Comparison of ENCODE assay signal across 8 mouse cellular contexts in genomic region chr2:150136435-150136897, GRCm38 (mm10). TPM values are rescaled to one million over a fixed set of nuclear protein-coding genes. Genes with fewer than 3 reads are reported as not detected.
DNase-seq lines count a peak whose midpoint lies in the region; ATAC-seq and TF ChIP-seq lines count a peak whose summit lies in the region.

Gene Zfp120, minus strand, starts transcription at chr2:150136708.

- intact Hi-C loops in heart, postnatal 10 days (cut with DNase I) = loop anchor here (10.0 kb wide), 1 partner anchor 768 kb away; the partner anchor contains the start of genes Abhd12 and Gins1

- TF ChIP-seq EP300 in ES-Bruce4 (IDR thresholded peaks at IDR 0.05; ENCODE audit: insufficient read depth, low read depth, low read length) = no peak
- no peak for TF ChIP-seq EP300 in liver, postnatal 0 days (IDR thresholded peaks at IDR 0.05; ENCODE audit: low read depth)

- H3K36me3 ChIP-seq in ES-Bruce4 (ENCODE audit: control insufficient read depth, insufficient read depth, low read length, poor library complexity, severe bottlenecking) = no peaks in the 10 kb centered on the region
- peaks cover 20% of the 10 kb centered on the region for H3K36me3 ChIP-seq in forebrain, embryonic 13.5 days (ENCODE audit: poor library complexity, severe bottlenecking)
- no peaks in the 10 kb centered on the region for H3K36me3 ChIP-seq in liver, postnatal 0 days (replicated peaks; ENCODE audit: insufficient read depth, low read length)
- H3K36me3 ChIP-seq in neural tube, embryonic 14.5 days (ENCODE audit: control insufficient read depth, insufficient read depth, low read length) = 0 out of 2 replicates have a peak, but pooled peaks cover 5% of the 10 kb centered on the region

- H3K9me3 ChIP-seq in ES-Bruce4 (replicated peaks; ENCODE audit: control insufficient read depth, insufficient read depth, low read length, poor library complexity, severe bottlenecking) = no peaks in the 10 kb centered on the region
- no peaks in the 10 kb centered on the region; the same call in 1 of the 2 replicates for H3K9me3 ChIP-seq in forebrain, embryonic 13.5 days (replicated peaks)
- H3K9me3 ChIP-seq in liver, postnatal 0 days (ENCODE audit: low read length) = no peaks in the 10 kb centered on the region
- no peaks in the 10 kb centered on the region for H3K9me3 ChIP-seq in neural tube, embryonic 14.5 days (ENCODE audit: control insufficient read depth, low read length)

- peak; percentile 100 for ATAC-seq in cerebellum, adult (ENCODE audit: insufficient number of reproducible peaks, low FRiP score, low TSS enrichment)
- ATAC-seq in forebrain, embryonic 13.5 days = peak; percentile 100
- ATAC-seq in liver, postnatal 0 days = peak; percentile 99
- ATAC-seq in neural tube, embryonic 14.5 days (ENCODE audit: low read depth) = peak; percentile 100

- H3K4me3 ChIP-seq in ES-Bruce4 (ENCODE audit: low read depth, low read length) = peak within 1 kb of the TSS; percentile 97
- H3K4me3 ChIP-seq in forebrain, embryonic 13.5 days = peak within 1 kb of the TSS; percentile 70
- H3K4me3 ChIP-seq in liver, postnatal 0 days (ENCODE audit: low read depth, low read length) = peak within 1 kb of the TSS; percentile 72
- peak within 1 kb of the TSS; percentile 61 for H3K4me3 ChIP-seq in neural tube, embryonic 14.5 days (ENCODE audit: low read depth, low read length)

- peak within 1 kb of the TSS; percentile 66 for H3K9ac ChIP-seq in ES-Bruce4 (ENCODE audit: low read depth, poor library complexity, severe bottlenecking)
- H3K9ac ChIP-seq in forebrain, embryonic 13.5 days = peak within 1 kb of the TSS; percentile 75
- H3K9ac ChIP-seq in liver, postnatal 0 days (replicated peaks) = peak within 1 kb of the TSS; percentile 84
- peak within 1 kb of the TSS; percentile 71 for H3K9ac ChIP-seq in neural tube, embryonic 14.5 days (replicated peaks; ENCODE audit: low read depth, low read length)

- H3K4me2 ChIP-seq in forebrain, embryonic 13.5 days = peak within 1 kb of the TSS; percentile 62
- peak within 1 kb of the TSS; percentile 73 for H3K4me2 ChIP-seq in liver, postnatal 0 days (ENCODE audit: low read depth, low read length)
- H3K4me2 ChIP-seq in neural tube, embryonic 14.5 days (ENCODE audit: low read depth, low read length) = peak within 1 kb of the TSS; percentile 46

- peaks cover 1% of the 10 kb centered on the region for H3K4me1 ChIP-seq in ES-Bruce4 (ENCODE audit: control insufficient read depth, insufficient read depth, low read length)
- peaks cover 11% of the 10 kb centered on the region for H3K4me1 ChIP-seq in forebrain, embryonic 13.5 days
- peaks cover 8% of the 10 kb centered on the region for H3K4me1 ChIP-seq in liver, postnatal 0 days (ENCODE audit: insufficient read depth)
- peaks cover 4% of the 10 kb centered on the region; the same call in 1 of the 2 replicates for H3K4me1 ChIP-seq in neural tube, embryonic 14.5 days (ENCODE audit: control insufficient read depth, insufficient read depth, low read length)

- no peaks in the 10 kb centered on the region for H3K27me3 ChIP-seq in ES-Bruce4 (ENCODE audit: control insufficient read depth, insufficient read depth, low read length, poor library complexity, severe bottlenecking)
- no peaks in the 10 kb centered on the region for H3K27me3 ChIP-seq in forebrain, embryonic 13.5 days
- no peaks in the 10 kb centered on the region for H3K27me3 ChIP-seq in liver, postnatal 0 days (ENCODE audit: insufficient read depth, low read length)
- H3K27me3 ChIP-seq in neural tube, embryonic 14.5 days (ENCODE audit: control insufficient read depth, insufficient read depth, low read length) = no peaks in the 10 kb centered on the region

- WGBS in forebrain, embryonic 13.5 days = 0% methylated on average over 13 of the region's 13 CpGs
- WGBS in large intestine, adult 2 months = under 1% methylated on average over 13 of the region's 13 CpGs
- under 1% methylated on average over 13 of the region's 13 CpGs for WGBS in liver, postnatal 0 days (ENCODE audit: insufficient replicate concordance)
- WGBS in neural tube, embryonic 14.5 days = under 1% methylated on average over 13 of the region's 13 CpGs

- TF ChIP-seq POLR2A in ES-Bruce4 (IDR thresholded peaks at IDR 0.05; ENCODE audit: insufficient read depth, low read length) = no peak

- no peak for TF ChIP-seq CTCF in ES-Bruce4 (IDR thresholded peaks at IDR 0.05; ENCODE audit: low read depth, low read length)
- 0 out of 2 replicates have a peak, but pooled peaks have one; percentile 6 for TF ChIP-seq CTCF in liver, postnatal 0 days (IDR thresholded peaks at IDR 0.05; ENCODE audit: low read depth)

- DNase-seq in heart, postnatal 10 days = peak; percentile 91 to 92
- DNase-seq in large intestine, adult 2 months (ENCODE audit: low read depth, low spot score) = peak; percentile 89
- peak; percentile 85 for DNase-seq in liver, postnatal 0 days
- peak; percentile 78 for DNase-seq in testis, postnatal 10 days (ENCODE audit: low spot score)

- H3K27ac ChIP-seq in ES-Bruce4 (ENCODE audit: insufficient read depth, low read length) = no peak within 1 kb of the TSS
- H3K27ac ChIP-seq in forebrain, embryonic 13.5 days = peak within 1 kb of the TSS; percentile 74; the same call in 1 of the 2 replicates
- peak within 1 kb of the TSS; percentile 79 for H3K27ac ChIP-seq in liver, postnatal 0 days (ENCODE audit: low read depth)
- H3K27ac ChIP-seq in neural tube, embryonic 14.5 days (ENCODE audit: low read depth, low read length) = peak within 1 kb of the TSS; percentile 44; the same call in 1 of the 2 replicates

RNA-seq across cellular contexts. Expression of gene Zfp120, which starts in this region (rescaled TPM):
- 7.7 and 8.4 TPM in 2 replicates for polyA plus RNA-seq in ES-Bruce4 (2011; ENCODE audit: insufficient read depth, insufficient read length, low read depth, missing spikeins)
- 10.2 and 11.0 TPM in 2 replicates for polyA plus RNA-seq in forebrain, embryonic 13.5 days (2015; fragmentation: Nextera tagmentation; extraction: Ambion mirVana)
- 1 to 10 TPM; 6.3 to 6.9 TPM for total RNA-seq in heart, postnatal 10 days (2021)
- 0.73 and 1.0 TPM in 2 replicates for polyA plus RNA-seq in large intestine, adult 2 months (2012; rRNA removed)
- polyA plus RNA-seq in liver, postnatal 0 days (2015; fragmentation: Nextera tagmentation; extraction: Ambion mirVana) = 2.7 and 3.7 TPM in 2 replicates
- 12.8 and 14.2 TPM in 2 replicates for polyA plus RNA-seq in neural tube, embryonic 14.5 days (2014; fragmentation: Nextera tagmentation; extraction: Ambion mirVana)
